Mouse (Mus musculus) liver, embryonic 12.5 days (tissue): ENCODE measurements around the gene Vav2. TPM values are rescaled to one million over a fixed set of nuclear protein-coding genes. Genes with fewer than 3 reads are reported as not detected.
A peak's percentile ranks its signal among the peaks of the same experiment; 100 is the strongest.

Experiments used
- ATAC-seq: fragments of 200-750 bp; cut with Nextera tagmentation; 2 replicates; pipeline ENCODE4 v1.8.0; 2017; ENCODE audit warnings: moderate number of reproducible peaks, mild to moderate bottlenecking, moderate library complexity
- H3K27ac ChIP-seq: fragments of 300-500 bp; sonication (generic); 2 replicates; pipeline ENCODE4 v1.5.1; 2016; ENCODE audit warnings: mild to moderate bottlenecking
- H3K27me3 ChIP-seq: fragments of 300-500 bp; sonication (generic); replicated peaks from 2 replicates; pipeline ENCODE4 v1.6.1; 2016; ENCODE audit warnings: mild to moderate bottlenecking, moderate library complexity
- H3K36me3 ChIP-seq: fragments of 300-500 bp; sonication (generic); 2 replicates; pipeline ENCODE4 v1.6.1; 2016; ENCODE audit warnings: mild to moderate bottlenecking, moderate library complexity
- H3K4me1 ChIP-seq: fragments of 300-500 bp; sonication (generic); 2 replicates; pipeline ENCODE4 v1.6.1; 2016
- H3K4me2 ChIP-seq: fragments of 300-500 bp; sonication (generic); 2 replicates; pipeline ENCODE4 v1.6.1; 2016; ENCODE audit warnings: mild to moderate bottlenecking, moderate library complexity
- H3K4me3 ChIP-seq: fragments of 300-500 bp; sonication (generic); 2 replicates; pipeline ENCODE4 v1.5.1; 2016; ENCODE audit warnings: mild to moderate bottlenecking, moderate library complexity
- H3K9ac ChIP-seq: fragments of 300-500 bp; sonication (generic); 2 replicates; pipeline ENCODE4 v1.6.1; 2016; ENCODE audit warnings: mild to moderate bottlenecking, moderate library complexity
- H3K9me3 ChIP-seq: fragments of 300-500 bp; sonication (generic); replicated peaks from 2 replicates; pipeline ENCODE4 v1.6.1; 2016; ENCODE audit warnings: mild to moderate bottlenecking, moderate library complexity
- WGBS: fragments of 180-500 bp; shearing (Covaris S2); methylation state at CpG from one replicate; pipeline ENCODE4 v1.1.7; 2016; ENCODE audit not compliant: insufficient replicate concordance; 5-methylcytosine and 5-hydroxymethylcytosine counted together
- polyA plus RNA-seq: library from polyadenylated mRNA; unstranded; fragments of >200 nt; fragmentation: Nextera tagmentation; extraction: Ambion mirVana; gene quantifications from 2 replicates; pipeline ENCODE4 v1.2.1, GENCODE M21; 2016

The Vav2 gene
- polyA plus RNA-seq, 1 experiment from 2014 or later, result 5.8 TPM

- H3K4me2 ChIP-seq, result no peak overlapping the region
- no peak overlapping the region for H3K9ac ChIP-seq
- no peak overlapping the region for H3K27ac ChIP-seq
- H3K4me1 ChIP-seq, result peaks cover 16% of the 10 kb centered on the region
- H3K9me3 ChIP-seq, result no peaks in the 10 kb centered on the region
- WGBS, result 85% methylated on average over 4 of the region's 4 CpGs
- no peaks in the 10 kb centered on the region for H3K27me3 ChIP-seq
- peaks cover 97% of the 10 kb centered on the region for H3K36me3 ChIP-seq
- no peak overlapping the region for H3K4me3 ChIP-seq
- no peak for ATAC-seq
These were observed 35.2 kb upstream of the Vav2 start for GRCm38 (mm10) chr2:27461881-27462660.

GRCm38 (mm10) chr2:27460651-27461050 is 33.8 kb upstream of the Vav2 start:
- H3K36me3 ChIP-seq, result peaks cover 97% of the 10 kb centered on the region
- no peak overlapping the region for H3K4me3 ChIP-seq
- H3K9ac ChIP-seq, result no peak overlapping the region
- 76% methylated on average over 9 of the region's 9 CpGs for WGBS
- H3K27me3 ChIP-seq, result no peaks in the 10 kb centered on the region
- no peak overlapping the region for H3K27ac ChIP-seq
- ATAC-seq, result no peak
- H3K4me2 ChIP-seq, result no peak overlapping the region
- no peaks in the 10 kb centered on the region for H3K9me3 ChIP-seq
- peaks cover 5% of the 10 kb centered on the region for H3K4me1 ChIP-seq

GRCm38 (mm10) chr2:27460163-27460562 is 33.3 kb upstream of the Vav2 start:
- Histone ChIP-seq H3K27me3 (no peaks in the 10 kb centered on the region), H3K9ac (no peak overlapping the region), H3K4me3 (no peak overlapping the region), H3K36me3 (peaks cover 97% of the 10 kb centered on the region), H3K4me1 (no peaks in the 10 kb centered on the region), H3K27ac (no peak overlapping the region), H3K9me3 (no peaks in the 10 kb centered on the region), H3K4me2 (no peak overlapping the region)
- no peak for ATAC-seq
- 79% methylated on average over 5 of the region's 5 CpGs for WGBS

DNA sequence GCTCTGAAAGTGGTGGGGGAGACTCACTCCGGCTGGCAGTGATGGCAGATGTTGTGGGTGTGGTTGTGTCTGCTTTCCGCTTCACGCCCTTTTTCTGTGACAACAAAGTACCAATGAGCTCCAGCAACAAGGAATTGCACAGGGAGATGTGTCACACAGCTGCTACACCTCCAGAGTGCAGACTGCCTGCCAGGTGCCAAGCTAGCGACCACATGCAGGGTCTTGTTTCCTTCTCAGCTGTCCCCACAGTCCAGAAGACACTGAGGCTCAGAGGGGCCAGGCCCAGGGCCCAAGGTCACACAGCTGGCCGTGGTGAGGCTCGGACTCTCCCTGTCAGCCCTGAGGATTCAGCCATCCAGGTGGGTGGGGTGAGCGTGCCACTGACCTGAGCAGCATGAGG is 32.9 kb upstream of the Vav2 start:
- Histone ChIP-seq H3K9me3 (no peaks in the 10 kb centered on the region), H3K36me3 (peaks cover 99% of the 10 kb centered on the region), H3K27me3 (no peaks in the 10 kb centered on the region), H3K4me1 (no peaks in the 10 kb centered on the region), H3K9ac (no peak overlapping the region), H3K4me2 (no peak overlapping the region), H3K4me3 (no peak overlapping the region), H3K27ac (no peak overlapping the region)
- no peak for ATAC-seq
- 82% methylated on average over 7 of the region's 7 CpGs for WGBS

- no peak for ATAC-seq
- Histone ChIP-seq H3K4me2 (no peak overlapping the region), H3K4me1 (no peaks in the 10 kb centered on the region), H3K9me3 (no peaks in the 10 kb centered on the region), H3K36me3 (peaks cover 99% of the 10 kb centered on the region), H3K27ac (no peak overlapping the region), H3K27me3 (no peaks in the 10 kb centered on the region), H3K4me3 (no peak overlapping the region), H3K9ac (no peak overlapping the region)
- WGBS, result 81% methylated on average over 14 of the region's 14 CpGs
These were observed 23.4 kb upstream of the Vav2 start for GRCm38 (mm10) chr2:27450226-27450625.

DNA sequence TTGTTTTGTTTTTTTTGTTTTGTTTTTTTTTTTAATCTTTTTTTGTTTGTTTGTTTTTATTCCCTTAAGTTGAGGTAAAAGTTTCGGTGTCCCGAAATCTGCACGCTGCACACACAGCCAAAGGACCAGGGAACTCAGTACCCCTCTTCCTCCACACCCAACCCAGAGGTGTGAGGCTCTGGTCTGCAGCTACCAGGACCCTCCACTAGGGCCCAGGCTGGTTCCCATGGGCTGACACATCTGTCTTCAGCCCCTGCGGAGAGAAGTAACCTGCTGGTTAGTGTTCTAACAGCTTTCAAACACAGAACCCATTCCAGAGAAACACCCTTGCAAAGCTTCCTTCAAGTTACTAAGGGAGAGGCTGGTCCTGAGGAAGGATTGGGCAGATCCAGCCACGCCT is 20.9 kb upstream of the Vav2 start:
- no peak overlapping the region for H3K27ac ChIP-seq
- H3K9ac ChIP-seq, result no peak overlapping the region
- peaks cover 85% of the 10 kb centered on the region for H3K36me3 ChIP-seq
- no peak overlapping the region for H3K4me2 ChIP-seq
- no peak overlapping the region for H3K4me3 ChIP-seq
- peaks cover 7% of the 10 kb centered on the region for H3K4me1 ChIP-seq
- no peaks in the 10 kb centered on the region for H3K9me3 ChIP-seq
- WGBS, result 84% methylated on average over 5 of the region's 5 CpGs
- no peak for ATAC-seq
- H3K27me3 ChIP-seq, result no peaks in the 10 kb centered on the region

DNA sequence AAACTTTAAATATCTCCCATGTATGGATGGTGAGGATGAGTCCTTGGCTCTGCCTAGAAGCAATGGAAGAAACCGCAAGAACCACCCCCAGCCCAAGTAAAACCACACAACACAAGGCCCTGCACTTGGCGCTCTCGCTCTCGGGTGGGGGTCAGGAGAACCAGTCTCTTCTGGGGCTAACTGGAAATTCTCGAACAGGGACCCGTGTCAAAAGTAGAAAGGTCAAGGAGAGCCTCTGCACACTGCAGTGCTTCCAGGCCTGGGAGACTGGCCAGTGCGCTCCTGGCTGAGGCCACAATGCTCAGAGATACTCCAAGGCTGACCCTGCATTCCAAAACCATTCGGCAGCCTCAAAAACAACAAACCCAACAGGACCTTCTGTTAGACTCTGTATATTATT is 20.0 kb upstream of the Vav2 start:
- no peak for ATAC-seq
- no peak overlapping the region for H3K4me2 ChIP-seq
- peaks cover 17% of the 10 kb centered on the region for H3K4me1 ChIP-seq
- no peak overlapping the region for H3K4me3 ChIP-seq
- no peaks in the 10 kb centered on the region for H3K27me3 ChIP-seq
- 82% methylated on average over 8 of the region's 8 CpGs for WGBS
- H3K9ac ChIP-seq, result no peak overlapping the region
- peaks cover 75% of the 10 kb centered on the region for H3K36me3 ChIP-seq
- H3K9me3 ChIP-seq, result no peaks in the 10 kb centered on the region
- H3K27ac ChIP-seq, result no peak overlapping the region

GRCm38 (mm10) chr2:27445910-27446309 is 19.1 kb upstream of the Vav2 start:
- peaks cover 66% of the 10 kb centered on the region for H3K36me3 ChIP-seq
- no peak for ATAC-seq
- H3K4me1 ChIP-seq, result peaks cover 21% of the 10 kb centered on the region
- H3K4me2 ChIP-seq, result no peak overlapping the region
- H3K27me3 ChIP-seq, result no peaks in the 10 kb centered on the region
- H3K4me3 ChIP-seq, result no peak overlapping the region
- H3K9ac ChIP-seq, result no peak overlapping the region
- H3K9me3 ChIP-seq, result no peaks in the 10 kb centered on the region
- 87% methylated on average over 3 of the region's 3 CpGs for WGBS
- H3K27ac ChIP-seq, result no peak overlapping the region

GRCm38 (mm10) chr2:27443450-27443708 is 16.5 kb upstream of the Vav2 start:
- Histone ChIP-seq H3K4me1 (peaks cover 29% of the 10 kb centered on the region), H3K9me3 (0 out of 2 replicates have a peak, but pooled peaks cover 2% of the 10 kb centered on the region), H3K27me3 (no peaks in the 10 kb centered on the region), H3K4me3 (no peak overlapping the region), H3K27ac (no peak overlapping the region), H3K4me2 (peak overlapping the region; percentile 96), H3K36me3 (peaks cover 41% of the 10 kb centered on the region), H3K9ac (no peak overlapping the region)
- no peak for ATAC-seq
- 74% methylated on average over 5 of the region's 5 CpGs for WGBS

GRCm38 (mm10) chr2:27442708-27443449 is 16.0 kb upstream of the Vav2 start:
- peaks cover 36% of the 10 kb centered on the region for H3K36me3 ChIP-seq
- H3K27ac ChIP-seq, result no peak overlapping the region
- H3K4me3 ChIP-seq, result peak overlapping the region; percentile 65
- WGBS, result 32% methylated on average over 20 of the region's 20 CpGs
- peak overlapping the region; percentile 60 for H3K9ac ChIP-seq
- no peaks in the 10 kb centered on the region for H3K27me3 ChIP-seq
- H3K4me1 ChIP-seq, result peaks cover 34% of the 10 kb centered on the region
- H3K9me3 ChIP-seq, result 0 out of 2 replicates have a peak, but pooled peaks cover 4% of the 10 kb centered on the region
- peak; percentile 28 for ATAC-seq
- H3K4me2 ChIP-seq, result peak overlapping the region; percentile 96

DNA sequence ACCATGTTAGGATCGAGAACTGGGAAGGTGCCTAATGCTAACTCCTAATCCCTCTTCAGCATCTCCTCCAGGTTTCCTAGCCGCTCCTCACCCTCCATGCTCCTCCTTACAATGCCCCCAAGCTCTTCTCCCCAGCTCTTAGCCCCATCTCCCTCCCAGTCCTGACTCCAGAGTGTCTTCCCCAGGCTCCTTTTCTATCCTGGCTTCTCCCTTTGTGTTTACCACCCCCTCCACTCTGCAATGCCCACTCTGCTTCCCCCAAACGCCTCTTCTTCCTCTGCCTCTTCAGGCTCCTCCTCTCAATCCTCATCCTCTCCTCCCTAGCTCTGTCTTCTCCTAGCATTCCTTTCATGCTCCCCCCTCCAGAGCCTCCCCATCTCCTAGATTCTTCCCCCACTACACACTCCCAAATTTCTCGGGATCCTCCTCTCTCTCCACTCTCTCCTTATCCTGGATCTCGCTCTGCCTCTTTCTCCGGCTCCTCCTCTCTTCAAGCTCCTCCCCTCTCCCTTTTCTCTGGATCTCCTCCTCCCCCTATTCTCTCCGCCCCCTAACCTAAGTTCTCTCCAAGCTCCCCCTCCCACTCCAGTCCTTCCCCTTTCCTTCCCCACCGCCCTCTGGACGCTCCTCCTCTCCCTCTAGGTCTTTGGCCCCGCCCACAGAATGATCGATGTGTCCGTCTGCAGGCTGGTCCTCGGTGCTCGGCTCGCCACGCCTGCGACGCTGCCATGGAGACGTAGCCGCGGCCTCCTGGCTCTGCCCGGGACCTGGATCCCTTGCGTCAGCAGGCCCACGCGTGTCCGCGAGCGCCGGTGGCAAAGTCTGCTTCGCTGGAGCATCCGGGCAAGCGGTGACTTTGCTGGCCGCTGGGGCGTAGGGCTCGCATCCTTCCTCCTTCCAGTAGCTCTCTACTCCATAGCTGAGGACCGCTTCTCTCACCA is 15.2 kb upstream of the Vav2 start, which contains the start of gene Brd3os:
Gene Brd3os (plus strand): TSS at position 558 of the 941 bp plus-strand sequence.
- WGBS, result 2% methylated on average over 36 of the region's 36 CpGs
- Histone ChIP-seq H3K9me3 (0 out of 2 replicates have a peak, but pooled peaks cover 4% of the 10 kb centered on the region), H3K4me2 (peak within 1 kb of the TSS; percentile 96), H3K36me3 (peaks cover 28% of the 10 kb centered on the region), H3K4me3 (peak within 1 kb of the TSS; percentile 65), H3K27me3 (no peaks in the 10 kb centered on the region), H3K27ac (no peak within 1 kb of the TSS), H3K9ac (peak within 1 kb of the TSS; percentile 60), H3K4me1 (peaks cover 40% of the 10 kb centered on the region)
- peak; percentile 84 for ATAC-seq
